Mouse (Mus musculus) adrenal gland, postnatal 36 days (tissue): ENCODE results near the gene Actc1. TPM values are rescaled to one million over a fixed set of nuclear protein-coding genes. Genes with fewer than 3 reads are reported as not detected.
A peak's percentile ranks its signal among the peaks of the same experiment; 100 is the strongest.

Experiments
- DNase-seq, 2 experiments: peaks; one replicate each; pipeline ENCODE4 v3.0.0; 2021; ENCODE audit warnings: mixed read lengths in 1 of 2
- total RNA-seq, 2 experiments: library from RNA; stranded (reverse); gene quantifications; 2 replicates each; pipeline ENCODE4 v1.2.3; 2021

The Actc1 gene
- total RNA-seq, 2 experiments from 2014 or later = not detected

DNA sequence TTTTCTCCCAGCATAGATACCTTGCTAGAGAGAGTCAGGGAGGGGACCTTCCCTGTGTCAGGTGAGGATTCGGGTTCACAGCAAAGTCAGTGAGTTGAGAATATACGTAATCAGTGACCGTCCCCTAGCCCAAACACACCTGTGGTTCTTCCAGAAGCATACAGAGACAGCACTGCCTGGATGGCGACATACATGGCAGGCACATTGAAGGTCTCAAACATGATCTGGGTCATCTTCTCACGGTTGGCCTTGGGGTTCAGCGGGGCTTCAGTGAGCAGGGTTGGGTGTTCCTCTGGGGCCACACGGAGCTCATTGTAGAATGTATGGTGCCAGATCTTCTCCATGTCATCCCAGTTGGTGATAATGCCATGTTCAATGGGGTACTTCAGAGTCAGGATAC lies 3.2 kb downstream of the Actc1 start:
- no peak for DNase-seq

DNA sequence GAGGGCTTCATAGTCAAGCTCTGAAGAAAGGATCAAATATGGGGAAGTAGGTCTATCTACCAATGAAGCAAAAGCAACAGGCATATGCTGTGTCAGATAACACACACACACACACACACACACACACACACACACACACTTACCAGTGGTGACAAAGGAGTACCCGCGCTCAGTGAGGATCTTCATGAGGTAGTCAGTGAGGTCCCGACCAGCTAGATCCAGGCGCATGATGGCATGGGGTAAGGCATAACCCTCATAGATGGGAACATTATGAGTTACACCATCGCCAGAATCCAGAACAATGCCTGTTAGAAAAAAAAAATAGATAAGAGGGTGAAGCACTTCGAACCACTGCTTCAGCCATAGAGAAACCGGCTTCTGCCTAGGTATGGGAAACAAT lies 4.0 kb downstream of the Actc1 start:
- no peak for DNase-seq

DNA sequence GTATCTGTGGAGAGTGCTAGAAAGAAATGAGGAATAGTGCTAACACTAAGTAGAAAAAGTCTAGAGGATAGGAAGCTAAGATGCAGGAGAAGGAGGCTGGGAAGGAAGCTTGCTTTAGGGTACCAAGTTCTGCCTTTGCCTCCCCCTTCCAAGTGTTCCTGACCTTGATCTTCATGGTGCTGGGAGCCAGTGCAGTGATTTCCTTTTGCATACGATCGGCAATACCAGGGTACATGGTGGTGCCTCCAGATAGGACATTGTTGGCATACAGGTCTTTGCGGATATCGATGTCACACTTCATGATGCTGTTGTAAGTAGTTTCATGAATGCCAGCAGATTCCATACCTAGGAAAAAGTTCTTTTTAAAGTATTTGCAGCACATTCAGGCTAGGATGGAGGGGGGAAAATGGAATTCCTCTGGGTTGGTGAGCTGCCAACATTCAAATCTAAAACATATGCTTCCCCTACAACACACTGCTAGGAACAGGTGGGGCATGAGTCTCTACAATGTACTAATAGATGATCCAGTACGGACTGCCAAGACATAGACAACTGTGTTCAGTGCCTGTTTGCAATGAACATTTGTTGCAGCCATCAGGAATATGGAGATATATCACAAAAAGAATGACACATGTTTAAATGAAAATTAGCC lies 5.3 kb downstream of the Actc1 start:
- no peak for DNase-seq

DNA sequence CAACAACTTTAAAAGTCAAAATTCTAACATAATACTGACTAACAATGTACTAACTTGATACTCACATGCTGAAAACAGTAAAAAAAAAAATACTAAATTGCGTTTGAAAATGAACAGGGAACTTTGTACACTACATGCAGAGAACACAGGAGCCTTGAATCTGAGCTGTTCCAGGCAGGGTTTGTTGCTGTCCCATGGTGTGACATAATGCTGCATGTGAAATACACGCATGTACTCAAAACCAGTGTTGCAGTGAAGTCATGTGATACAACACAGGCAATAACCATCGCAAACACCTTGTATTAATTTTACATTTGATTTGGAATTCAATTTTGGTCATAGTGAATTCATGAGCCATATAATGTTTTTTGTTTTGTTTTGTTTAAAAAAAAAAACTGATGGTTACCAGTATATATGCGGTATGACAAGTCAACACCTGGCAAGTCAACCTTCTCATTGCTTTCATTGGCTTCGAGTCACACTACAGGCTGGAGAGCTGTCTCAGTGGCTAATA lies 7.1 kb downstream of the Actc1 start:
- no peak for DNase-seq

DNA sequence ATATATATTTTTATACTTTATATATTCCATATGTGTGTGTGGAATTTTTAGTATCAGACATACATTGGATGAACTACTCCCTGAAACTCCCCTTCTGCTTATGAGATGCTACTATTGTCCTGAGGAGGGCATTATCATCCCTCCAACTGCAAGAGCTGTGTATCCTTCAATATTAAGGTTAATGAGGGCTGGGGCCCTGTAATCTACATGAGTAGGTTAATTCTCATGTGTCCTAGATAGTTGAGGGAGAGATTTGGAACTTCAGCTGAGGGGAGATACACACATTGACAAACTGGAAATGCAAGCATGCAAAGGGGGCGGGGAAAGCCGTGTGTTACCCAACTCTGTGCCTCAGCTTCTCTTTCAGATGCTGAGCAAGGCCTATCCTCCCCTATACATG lies 15.4 kb downstream of the Actc1 start:
- DNase-seq = no peak

DNA sequence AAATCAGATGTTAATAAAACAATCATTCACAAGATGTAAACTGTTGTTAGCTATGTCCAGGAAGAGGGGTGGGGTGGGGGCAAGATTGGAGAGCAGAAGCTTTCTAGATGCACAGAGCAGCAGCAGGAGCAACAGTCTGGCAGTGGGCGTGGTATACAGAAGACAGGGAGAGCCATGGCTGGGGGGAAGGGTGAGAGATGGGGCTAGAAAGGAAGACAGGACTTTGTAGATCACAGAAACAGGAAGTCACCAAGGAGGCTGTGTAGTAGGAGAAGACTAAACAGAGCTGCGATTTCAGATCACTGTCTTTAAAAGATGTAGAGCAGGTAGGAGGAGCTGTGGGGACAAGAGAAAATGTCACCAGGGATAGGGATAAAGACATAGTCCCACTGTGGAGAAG lies 21.1 kb downstream of the Actc1 start:
- no peak for DNase-seq

DNA sequence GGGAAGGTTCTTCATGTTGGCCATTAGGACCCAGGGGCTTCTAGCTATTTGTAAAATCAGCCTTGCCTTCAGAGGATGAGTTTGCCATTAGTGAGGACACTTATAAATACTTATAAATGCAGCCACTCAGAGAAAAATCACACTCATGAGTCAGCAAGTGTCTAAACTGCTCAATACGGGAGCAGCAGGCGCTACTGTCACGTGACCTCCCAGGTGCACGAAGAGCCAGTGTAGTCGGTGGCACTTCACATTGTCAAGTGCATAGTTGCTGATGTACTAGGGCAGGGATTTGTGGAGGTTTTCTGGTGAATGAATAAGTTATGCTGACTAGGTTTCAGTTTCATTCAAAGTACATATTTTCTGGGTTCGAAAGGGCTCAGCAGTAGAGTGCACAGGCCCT lies 30.0 kb downstream of the Actc1 start:
- no peak for DNase-seq

DNA sequence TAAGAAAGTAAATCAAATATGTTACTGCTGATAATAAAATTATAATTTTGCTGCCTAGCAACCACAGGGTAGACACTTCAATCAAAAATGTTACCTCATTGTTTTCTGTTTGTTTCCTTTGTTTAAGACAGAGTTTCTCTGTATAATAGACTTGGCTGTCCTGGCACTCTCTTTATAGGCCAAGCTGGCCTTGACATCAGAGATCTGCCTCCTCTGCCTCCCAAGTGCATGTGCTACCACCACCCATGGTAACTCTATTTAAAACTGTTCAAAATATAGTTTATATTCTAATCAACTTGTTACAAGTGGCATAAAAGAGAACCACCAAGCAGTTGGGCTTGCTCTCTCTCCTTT lies 33.2 kb downstream of the Actc1 start:
- DNase-seq = no peak

DNA sequence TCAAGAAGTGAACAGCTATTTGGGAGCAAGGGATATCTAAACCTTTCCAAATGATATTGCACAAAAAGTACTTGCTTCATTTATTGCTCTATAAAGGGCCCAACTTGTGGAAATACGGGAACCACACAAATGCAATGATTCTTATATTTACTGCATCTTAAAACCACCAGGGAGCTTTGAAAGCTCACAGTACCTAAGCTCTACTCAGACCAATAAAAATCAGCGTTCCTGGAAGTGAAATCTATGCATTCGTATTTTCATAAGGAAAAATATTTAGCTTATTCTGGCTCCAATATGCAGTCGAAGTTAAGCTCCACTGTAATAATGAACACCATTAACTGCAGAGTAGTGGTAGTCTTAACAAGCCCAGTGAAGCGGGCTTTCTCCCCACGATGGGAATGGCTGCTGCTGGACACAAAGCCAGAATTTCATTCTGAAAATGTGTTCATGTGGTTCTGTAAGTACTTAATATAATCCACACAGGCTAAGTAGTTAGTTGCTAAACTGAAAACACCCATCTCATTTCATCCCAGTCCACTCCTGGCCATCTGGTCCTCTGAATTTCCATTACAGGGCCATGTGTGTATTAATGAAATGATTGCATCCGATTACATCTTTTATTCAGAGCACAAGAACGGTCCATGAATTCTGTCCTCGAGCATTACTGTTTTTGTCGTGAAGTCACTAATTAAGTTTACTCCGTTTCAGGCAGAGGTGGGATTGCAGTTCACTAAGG lies 33.7 kb downstream of the Actc1 start:
- no peak for DNase-seq

DNA sequence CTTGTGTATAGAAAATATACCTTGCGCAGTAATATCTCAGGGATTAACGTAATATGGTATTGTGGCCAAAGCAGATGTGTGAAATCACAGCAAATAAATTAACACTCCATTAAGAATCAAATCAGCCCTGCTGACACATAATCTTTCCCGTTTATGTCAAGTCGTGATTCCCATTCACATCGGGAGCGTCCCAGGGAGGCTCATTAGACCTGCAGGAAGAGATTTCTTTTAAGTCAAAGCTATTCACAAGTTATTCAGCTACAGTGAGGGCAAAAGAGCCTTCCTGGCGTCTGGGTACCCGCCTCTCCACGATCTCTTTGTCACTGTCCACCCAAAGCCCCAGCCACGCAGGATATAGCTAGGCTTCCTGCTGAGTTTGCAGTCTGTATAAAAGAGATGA lies 35.2 kb downstream of the Actc1 start:
- DNase-seq = no peak

DNA sequence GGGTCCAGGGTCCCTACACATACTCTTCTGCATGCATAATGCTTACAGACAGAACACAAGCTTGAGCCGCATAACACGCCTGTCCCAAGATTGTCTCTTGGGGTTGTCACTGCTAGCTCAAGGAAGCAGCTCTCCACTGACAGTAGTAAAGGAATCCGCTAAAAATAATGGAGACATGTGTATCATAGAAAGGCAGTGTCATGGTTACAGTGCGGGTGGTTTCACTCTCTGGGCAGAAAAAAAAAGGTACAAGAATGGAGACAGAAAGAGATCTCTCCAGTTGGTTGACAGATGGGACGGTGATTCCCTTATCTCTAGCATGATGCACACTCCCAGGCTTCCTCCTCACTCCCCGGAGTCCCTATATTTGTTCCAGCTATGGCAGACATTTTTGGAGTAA lies 38.5 kb downstream of the Actc1 start:
- DNase-seq = no peak

DNA sequence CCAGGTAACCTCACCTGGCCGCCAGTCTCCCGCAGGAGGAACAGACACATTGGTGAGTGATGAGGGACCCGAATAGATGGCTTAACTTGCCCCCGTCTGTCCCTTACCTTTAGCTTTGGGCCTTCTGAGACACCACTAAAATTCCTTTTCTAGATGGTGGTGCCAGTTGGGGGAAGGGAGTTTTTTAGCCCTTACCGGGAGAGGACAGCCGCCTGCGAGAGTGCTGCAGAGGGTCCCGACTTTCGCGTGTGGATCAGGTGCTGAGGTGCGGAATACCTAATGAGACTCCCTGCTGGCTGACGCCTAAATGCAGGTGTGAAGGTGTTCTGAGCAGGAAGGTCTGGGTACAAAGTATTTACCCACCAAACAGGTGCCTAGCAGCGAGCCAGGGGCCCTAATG lies 39.5 kb downstream of the Actc1 start:
- no peak for DNase-seq

DNA sequence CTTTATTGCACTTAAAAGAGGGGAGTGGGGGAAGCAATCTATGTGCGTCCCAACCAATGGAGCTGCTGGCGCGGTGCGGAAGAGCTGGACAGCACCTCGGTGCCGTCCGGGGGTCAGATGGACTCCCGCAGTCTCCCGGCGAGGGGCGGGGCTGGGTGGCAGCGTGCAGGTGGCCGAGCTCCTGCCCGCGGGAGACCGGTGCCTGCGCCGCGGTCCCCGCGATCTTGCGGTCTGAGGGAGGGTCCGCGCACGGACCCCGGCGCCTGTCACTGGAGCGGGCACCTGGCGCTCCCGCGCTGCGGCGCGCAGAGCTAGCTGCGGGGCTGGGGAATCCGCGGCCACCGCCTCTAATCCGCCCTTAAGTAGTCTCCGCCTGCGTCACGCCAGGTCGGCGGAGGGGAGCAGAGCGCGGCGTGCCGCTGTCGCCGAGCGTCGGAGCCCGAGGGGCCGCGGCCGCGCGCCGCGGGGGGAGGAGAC lies 40.0 kb downstream of the Actc1 start, which contains the start of gene Gjd2:
TSS of gene Gjd2 (minus strand) at position 325 of the 477 bp plus-strand sequence.
- DNase-seq = peak; percentile 15 to 40

DNA sequence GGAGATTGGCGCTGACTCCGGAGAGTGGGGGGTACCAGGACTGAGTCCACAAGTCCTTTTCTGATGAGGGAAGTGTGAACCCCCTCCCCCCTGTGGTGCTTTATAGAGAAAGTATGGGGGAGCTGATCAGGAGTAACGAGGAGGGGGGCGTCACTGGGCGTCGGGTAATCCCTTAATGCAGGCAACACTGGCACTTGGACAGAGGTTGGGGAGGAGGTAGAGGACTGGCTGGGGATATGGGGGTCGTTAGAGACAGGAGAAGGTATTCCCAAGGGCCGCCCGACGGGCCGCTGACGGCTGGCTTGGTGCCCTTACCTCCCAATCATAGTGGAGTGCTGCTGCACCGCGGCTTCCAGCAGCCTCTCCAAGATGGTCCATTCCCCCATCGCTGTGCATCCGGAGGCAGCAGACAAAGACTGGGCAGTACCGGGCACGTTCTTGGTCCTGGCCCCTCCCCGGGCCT lies 40.6 kb downstream of the Actc1 start:
- DNase-seq = no peak

DNA sequence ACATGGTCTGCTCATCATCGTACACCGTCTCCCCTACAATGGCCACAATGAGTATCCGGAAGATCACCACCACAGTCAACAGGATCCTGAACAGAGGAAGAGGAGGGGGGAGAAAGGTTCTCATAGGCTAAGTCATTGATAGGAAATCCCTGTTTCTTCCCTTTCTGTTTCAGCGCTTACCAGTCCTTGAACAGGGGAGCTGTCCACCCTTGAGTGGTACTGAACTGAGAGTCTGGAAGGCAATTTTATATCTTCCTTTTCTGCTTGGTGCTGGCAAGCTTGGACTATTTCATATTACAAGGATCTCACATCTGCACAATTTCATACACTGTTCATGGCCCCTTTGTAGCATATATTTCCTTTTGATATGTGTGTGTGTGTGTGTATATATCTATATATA lies 41.5 kb downstream of the Actc1 start:
- DNase-seq = peak; percentile 52 to 64

DNA sequence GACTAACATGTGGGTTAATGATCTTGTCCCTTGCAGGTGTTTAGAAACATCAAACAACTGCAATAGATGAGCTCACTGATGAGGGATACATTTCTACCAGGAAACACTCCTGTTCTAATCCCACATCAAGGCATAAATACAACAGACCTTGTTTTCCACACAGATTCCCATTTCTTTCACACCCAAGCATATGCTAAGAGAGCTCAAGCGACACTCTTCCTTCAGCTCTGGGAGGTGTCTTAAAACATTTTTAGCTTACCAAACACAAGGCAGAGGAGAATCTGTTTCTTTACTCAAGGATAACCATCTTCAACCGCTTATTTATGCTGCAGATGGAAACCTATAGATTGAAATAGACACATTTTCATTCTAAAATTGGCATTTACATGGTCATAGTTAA lies 45.0 kb downstream of the Actc1 start:
- DNase-seq = no peak

DNA sequence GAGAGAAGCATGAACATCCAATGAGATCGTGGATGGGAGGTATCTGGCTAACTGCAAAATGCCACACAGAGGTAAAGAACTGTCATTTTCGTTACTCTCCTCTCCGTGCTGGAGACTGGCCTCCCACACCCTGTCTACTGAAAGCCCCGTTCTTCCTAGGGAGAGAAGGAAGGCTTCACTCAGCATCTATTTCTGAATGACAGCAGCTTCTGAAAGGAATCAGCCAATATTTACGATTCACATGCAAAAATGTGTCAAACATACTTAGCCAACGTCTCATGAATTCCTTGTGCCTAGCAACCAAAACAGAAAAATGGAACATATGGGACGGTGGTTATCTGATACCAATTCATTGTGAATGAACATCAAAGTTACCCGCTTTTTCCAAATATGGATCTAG lies 55.9 kb downstream of the Actc1 start:
- DNase-seq = no peak

Other genes starting within 250 kb of the Actc1 start
- 10 to 100 TPM; 31.9 to 35.1 TPM for gene Scg5, start 224.4 kb downstream of the Actc1 start, total RNA-seq
- gene Arhgap11a, start 204.9 kb downstream of the Actc1 start, total RNA-seq = 1 to 10 TPM; 3.9 to 4.2 TPM
- 1 to 10 TPM; 4.1 to 4.9 TPM for gene Gjd2, start 39.9 kb downstream of the Actc1 start, total RNA-seq
- 10 to 100 TPM; 35.8 to 40.0 TPM for gene Aqr, start 133.5 kb upstream of the Actc1 start, total RNA-seq
- gene Zfp770, start 147.9 kb upstream of the Actc1 start, total RNA-seq = 10 to 100 TPM in 1 of 2 experiments, 1 to 10 TPM in 1; 9.8 to 10.1 TPM